Mouse (Mus musculus): ENCODE data around the gene Gpat2.

Gene Gpat2

GRCm38 (mm10) chr2:127444055-127444789 lies 19.2 kb downstream of the Gpat2 start, which contains the start of gene Fahd2a:
Gene Fahd2a (minus strand): TSS chr2:127444565.
- peak; percentile 68 for DNase-seq (ENCODE audit: low spot score)

- DNase-seq (ENCODE audit: low spot score) = no peak
Measured at GRCm38 (mm10) chr2:127446847-127447246, 21.8 kb downstream of the Gpat2 start.

- DNase-seq (ENCODE audit: low spot score) = no peak
Measured at GRCm38 (mm10) chr2:127449691-127450090, 24.7 kb downstream of the Gpat2 start.

- no peak for DNase-seq (ENCODE audit: low spot score)
Measured at GRCm38 (mm10) chr2:127451748-127452147, 26.7 kb downstream of the Gpat2 start.

GRCm38 (mm10) chr2:127453141-127453540 lies 28.1 kb downstream of the Gpat2 start:
- DNase-seq (ENCODE audit: low spot score) = no peak

GRCm38 (mm10) chr2:127453764-127454163 lies 28.8 kb downstream of the Gpat2 start:
- peak; percentile 65 for DNase-seq (ENCODE audit: low spot score)

- no peak for DNase-seq (ENCODE audit: low spot score)
Measured at GRCm38 (mm10) chr2:127459341-127459740, 34.3 kb downstream of the Gpat2 start.

GRCm38 (mm10) chr2:127461351-127461750 lies 36.4 kb downstream of the Gpat2 start:
- no peak for DNase-seq (ENCODE audit: low spot score)

- no peak for DNase-seq (ENCODE audit: low spot score)
Measured at GRCm38 (mm10) chr2:127462314-127462713, 37.3 kb downstream of the Gpat2 start.

- no peak for DNase-seq (ENCODE audit: low spot score)
Measured at GRCm38 (mm10) chr2:127470183-127470582, 45.2 kb downstream of the Gpat2 start.

- no peak for DNase-seq (ENCODE audit: low spot score)
Measured at GRCm38 (mm10) chr2:127470661-127471060, 45.7 kb downstream of the Gpat2 start.

GRCm38 (mm10) chr2:127471281-127471680 lies 46.3 kb downstream of the Gpat2 start:
- no peak for DNase-seq (ENCODE audit: low spot score)

- DNase-seq (ENCODE audit: low spot score) = no peak
Measured at GRCm38 (mm10) chr2:127472279-127472678, 47.3 kb downstream of the Gpat2 start.

- no peak for DNase-seq (ENCODE audit: low spot score)
Measured at GRCm38 (mm10) chr2:127479210-127479609, 54.2 kb downstream of the Gpat2 start.

GRCm38 (mm10) chr2:127479763-127480162 lies 54.8 kb downstream of the Gpat2 start:
- DNase-seq (ENCODE audit: low spot score) = no peak

GRCm38 (mm10) chr2:127481841-127482532 lies 57.0 kb downstream of the Gpat2 start:
- no peak for DNase-seq (ENCODE audit: low spot score)

- DNase-seq (ENCODE audit: low spot score) = no peak
Measured at GRCm38 (mm10) chr2:127482533-127482911, 57.5 kb downstream of the Gpat2 start.

- DNase-seq (ENCODE audit: low spot score) = no peak
Measured at GRCm38 (mm10) chr2:127483001-127483400, 58.0 kb downstream of the Gpat2 start.

- no peak for DNase-seq (ENCODE audit: low spot score)
Measured at GRCm38 (mm10) chr2:127484476-127485170, 59.6 kb downstream of the Gpat2 start.

All from layer of hippocampus, adult 9-10 months (tissue).